Mouse (Mus musculus) naive thymus-derived CD4-positive, alpha-beta T cell, adult 2 months (primary cell): ENCODE measurements around the gene Sox30.

Source experiments
- DNase-seq: peaks from one replicate; pipeline ENCODE4 v3.0.0-alpha.2; 2011; ENCODE audit warnings: low read depth

The Sox30 gene

DNA sequence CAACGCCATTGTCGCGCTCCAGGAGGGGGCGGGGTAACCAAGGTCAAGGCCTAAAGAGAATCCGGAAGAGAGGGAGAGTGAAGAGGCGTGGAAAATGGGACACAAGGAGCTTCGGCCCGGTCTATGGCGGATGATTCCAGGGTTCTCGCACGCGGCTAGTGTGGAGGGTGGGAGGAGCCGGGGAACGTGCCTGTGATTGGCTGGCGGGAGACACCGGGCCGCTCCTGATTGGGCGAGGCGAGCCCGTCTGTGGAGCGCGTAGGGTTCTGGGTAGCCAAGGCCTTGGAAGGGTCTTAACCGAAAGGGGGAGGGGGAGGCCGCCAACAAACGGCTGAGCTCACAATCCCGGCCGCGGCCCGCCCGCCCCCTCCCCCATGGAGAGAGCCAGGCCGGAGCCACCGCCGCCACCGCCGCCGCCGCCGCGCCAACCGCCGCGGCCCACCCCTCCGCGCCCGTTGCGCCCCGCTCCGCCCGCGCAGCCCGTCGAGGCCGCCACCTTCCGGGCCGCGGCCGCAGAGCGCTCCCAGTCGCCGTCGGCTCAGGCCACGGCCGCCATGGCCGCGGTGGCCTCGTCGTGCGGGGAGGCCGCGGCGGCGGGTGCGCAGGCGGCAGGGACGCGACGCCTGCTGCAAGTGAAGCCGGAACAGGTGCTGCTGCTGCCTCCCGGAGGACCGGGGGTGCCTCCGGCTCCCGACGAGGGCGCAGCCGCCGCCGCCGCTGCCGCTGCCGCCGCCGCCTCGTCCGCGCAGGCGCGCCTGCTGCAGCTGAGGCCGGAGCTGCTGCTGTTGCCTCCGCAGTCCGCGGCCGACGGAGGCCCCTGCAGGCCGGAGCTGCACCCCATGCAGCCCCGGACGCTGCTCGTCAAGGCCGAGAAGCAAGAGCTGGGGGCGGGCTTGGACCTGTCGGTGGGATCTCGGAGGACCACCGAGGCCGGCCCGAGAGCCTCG is at the start of gene Sox30:
Gene Sox30, plus strand, starts transcription at position 365 of the 947 bp plus-strand sequence.
- DNase-seq: peak; percentile 59

DNA sequence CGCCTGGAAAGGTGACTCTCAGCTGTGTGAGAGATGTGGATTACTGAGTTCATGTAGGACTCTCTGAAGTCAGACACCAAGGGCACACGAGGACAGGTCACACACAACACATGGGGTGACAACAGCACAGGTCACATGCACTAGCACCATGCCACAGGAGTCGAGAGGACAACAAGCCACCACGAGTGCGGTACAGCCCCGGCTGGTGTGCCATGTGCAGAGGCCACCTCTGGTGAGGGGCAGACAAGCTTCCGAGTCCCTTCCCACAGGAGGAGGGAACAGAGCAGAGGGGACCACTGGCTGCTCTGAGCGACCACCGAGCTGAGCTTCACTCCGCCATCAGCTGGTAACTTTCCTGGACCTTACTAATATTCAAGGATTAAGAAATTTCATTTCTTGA is 47.3 kb upstream of the Sox30 start:
- no peak for DNase-seq

DNA sequence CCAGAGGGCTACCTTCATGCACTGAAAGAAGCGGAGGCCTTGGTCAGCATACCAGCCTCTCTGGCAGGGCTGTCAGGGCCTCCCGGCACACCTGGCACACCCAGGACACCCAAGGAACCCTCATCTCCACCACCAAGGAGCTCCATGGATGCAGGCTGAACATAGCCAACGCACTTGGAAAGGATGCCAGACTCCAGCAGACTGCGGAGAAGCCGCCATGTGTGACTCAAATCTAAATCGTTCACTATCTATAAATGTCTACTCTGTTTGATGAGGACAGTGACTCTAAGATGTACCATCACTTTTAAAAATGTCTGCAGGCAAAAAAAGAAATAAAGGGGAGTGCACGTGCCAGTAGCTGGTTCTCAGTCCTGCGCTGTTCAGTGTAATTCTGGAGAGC is 42.6 kb upstream of the Sox30 start:
- no peak for DNase-seq

DNA sequence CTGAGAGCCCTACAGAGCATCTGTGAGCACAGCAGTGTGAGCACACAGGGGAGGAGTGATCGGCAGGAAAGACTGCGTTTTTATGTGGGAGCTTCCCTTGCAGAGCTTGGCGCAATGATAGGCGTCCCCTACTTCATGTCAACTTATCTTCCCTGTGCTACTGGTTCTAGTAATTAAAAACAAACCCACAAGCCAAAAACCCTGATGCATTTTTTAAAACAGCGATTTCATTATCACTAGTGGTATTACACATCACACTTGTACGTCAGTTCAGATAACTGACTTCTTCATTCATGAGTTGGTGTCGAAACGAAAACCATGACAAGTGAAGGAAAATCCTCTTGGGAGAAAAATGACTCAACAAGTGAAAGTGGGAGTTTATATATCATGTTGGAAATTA is 41.2 kb upstream of the Sox30 start:
- no peak for DNase-seq

DNA sequence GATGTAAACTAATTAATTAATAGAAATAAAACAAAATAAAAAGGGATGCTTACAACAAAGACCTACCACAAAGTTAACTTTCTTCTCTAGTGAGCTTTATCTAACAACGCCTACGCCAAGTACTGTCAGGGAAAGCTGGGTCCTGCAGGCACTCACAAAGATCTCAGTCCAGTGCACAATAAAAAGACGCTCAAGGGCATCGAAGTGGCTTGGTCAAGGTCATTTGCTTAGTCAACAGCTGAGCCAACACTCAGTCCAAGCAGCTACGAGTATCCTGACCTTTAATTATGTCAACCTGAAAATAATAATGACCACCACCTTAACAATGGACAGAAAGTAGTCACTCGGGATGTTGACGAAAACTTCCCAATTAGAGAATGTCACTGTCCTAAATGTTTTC is 37.8 kb upstream of the Sox30 start:
- no peak for DNase-seq

DNA sequence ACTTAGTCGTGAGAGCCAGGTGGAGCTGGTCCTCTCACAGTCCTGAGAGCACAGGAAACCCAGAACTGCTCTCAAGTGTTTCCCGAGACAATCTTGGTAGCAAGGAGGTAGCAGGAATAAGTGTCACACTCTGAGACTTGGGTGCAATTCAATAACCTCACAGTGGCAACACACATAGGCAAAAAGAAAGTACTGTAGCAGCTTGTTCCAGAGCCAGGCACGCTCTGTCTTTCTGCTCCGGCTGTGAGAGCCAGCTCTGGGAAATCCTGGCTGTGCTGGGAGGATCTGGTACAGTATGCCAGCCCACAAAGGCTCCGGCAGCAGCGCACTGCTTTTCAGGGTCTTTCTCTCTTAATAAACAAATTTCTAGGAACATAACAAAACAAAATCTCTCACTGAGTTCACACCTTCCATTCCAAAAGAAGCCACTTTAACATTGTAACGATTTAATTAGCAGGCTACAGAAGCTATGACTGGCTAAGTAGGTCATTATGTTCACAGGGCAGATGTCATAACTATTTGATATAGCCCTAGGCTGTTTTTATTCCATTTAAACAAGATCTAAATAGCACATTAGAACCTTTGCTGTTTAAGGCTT is 36.9 kb upstream of the Sox30 start:
- no peak for DNase-seq

DNA sequence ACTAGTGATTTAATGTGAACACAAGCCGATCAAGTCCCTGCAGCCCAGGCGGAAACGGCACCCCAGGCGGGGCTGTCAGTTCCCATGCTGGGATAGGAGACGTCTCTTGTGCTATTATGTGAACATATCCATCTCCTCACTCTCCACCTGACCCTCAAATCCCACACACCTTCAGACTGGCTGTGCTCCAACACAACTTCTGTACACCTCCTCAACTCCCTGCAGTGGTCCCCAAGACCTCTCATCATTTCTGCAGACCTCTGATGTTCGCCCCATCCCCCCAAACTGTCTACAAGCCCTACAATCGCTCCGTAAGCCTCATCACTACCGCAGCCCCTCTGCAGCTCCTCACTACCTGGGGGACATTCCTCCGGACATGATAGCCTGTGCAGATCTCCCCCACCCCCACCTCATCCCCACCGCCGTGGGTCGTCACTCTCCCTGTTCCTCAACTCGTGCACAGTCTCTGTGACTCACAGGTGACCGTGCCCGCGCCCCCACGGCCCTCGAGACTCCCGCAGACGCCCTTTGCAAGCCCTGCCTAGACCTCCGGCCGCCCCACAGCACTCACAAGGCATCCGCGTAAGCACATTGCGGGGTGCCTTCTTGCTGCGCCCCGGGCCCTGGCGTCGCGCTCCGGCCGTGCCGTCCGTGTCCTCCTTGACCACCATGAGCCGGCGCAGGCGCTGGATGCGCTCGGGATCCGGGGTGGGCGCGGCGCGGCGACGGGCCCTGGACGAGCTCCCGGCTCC is 36.0 kb upstream of the Sox30 start:
- DNase-seq: peak; percentile 52

DNA sequence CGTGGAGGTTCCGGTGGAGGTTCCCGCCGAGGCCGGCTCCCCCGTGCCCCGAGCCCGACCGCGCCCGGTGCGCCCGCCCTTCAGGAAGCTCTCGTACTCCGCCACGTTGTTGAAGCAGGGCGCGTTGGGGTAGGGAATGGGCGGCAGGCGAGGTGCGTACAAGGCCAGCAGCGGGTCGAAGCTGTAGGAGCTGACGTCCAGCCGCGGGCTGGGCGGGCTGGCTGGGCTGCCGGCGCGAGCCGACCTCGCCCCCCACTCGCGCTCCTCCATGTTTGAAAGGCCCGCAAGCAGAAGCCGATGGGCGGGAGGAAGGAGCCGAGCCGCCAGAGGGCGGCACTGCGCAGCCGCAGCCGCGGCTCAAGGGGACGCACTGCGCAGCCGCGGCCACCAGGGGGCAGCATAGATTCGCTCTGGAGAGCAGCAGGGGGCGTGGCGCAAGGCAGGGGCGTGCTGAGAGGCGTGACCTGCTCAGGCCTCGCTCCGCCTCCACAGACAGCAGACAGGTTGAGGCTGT is 35.4 kb upstream of the Sox30 start, which contains the start of gene Lsm11:
Gene Lsm11, minus strand, starts transcription at position 293 of the 514 bp plus-strand sequence.
- peak; percentile 99 for DNase-seq

DNA sequence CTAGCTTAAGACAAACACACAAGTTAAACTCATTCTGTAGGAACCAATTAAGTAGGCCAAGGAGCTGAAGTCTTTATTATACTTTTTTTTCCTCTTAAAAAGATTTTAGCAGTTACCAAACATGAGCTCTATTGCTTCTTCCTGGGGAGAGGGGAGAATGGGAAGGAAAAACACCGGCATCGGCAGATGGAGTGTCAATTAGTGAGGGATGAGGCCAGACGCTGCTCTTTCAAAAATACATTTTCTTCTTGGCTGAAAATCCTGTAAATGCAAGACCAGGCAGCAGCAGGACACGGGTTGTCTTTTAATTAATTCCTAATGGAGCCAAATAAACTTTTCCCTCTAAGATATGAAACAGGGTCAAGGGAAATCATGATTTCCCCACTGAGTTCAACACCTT is 33.3 kb upstream of the Sox30 start:
- DNase-seq: no peak

DNA sequence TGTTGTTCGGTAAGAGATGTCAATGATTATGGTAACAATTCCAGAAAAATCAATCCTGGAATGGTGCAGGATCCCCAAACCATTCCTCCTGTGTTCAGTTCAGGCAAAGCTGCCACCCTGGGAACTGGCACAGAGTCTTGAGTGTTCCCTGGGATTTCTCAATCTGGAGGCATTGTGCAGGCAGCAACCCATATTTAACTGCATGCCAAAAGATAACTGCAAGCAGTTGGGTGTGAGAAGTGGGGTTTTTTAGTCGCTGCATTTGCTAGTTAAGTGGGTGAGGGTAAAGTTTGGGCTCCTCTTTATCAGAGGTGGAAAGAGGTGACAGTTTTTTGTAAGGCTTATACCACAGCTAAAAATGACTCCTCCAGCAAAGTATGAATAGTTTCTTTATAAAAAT is 32.6 kb upstream of the Sox30 start:
- DNase-seq: no peak

DNA sequence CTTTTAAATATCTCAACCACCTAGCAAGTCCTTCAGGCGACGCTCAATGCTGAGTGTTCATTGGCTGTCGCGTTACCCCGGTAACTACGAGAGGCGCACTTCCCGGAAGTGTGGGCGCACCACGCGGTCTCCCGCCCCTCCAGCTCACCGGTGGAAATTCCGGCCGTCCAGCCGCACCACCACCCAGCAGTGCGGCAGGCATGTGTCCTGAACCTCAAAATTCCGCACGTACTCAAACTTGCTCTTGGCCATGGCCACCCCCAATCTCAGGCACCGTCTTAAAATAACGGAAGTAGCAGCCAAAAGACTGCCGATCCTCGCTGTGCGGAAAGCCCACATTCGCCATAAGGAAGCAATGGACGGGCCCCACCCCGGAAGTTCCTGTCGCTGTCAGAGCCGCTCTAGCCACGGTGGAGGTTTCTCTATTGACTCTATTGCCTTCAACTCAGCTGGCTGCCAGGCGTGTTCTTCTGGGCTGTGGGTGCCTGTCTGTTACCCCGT is 24.9 kb upstream of the Sox30 start, which contains the start of gene Thg1l:
Gene Thg1l, minus strand, starts transcription at position 368 of the 501 bp plus-strand sequence.
- peak; percentile 98 for DNase-seq

DNA sequence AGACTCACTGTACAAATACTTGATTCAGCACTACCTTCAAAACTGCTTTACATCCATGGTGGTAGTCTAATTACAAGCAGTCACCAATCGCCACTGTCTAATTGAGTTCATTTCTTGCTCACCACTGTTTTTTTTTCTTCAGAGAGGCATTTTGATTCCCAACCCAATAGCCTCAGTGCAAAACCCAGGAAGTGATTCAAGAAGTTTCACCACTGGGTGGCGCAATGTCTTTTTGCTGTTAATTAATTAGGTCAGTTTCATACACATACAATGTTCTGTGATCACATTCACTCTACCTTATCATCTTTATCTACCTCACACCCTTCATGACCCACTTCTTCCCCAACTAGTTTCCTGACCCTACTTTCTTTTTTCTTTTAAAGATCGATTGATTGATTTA is 20.5 kb upstream of the Sox30 start:
- DNase-seq: peak; percentile 70

DNA sequence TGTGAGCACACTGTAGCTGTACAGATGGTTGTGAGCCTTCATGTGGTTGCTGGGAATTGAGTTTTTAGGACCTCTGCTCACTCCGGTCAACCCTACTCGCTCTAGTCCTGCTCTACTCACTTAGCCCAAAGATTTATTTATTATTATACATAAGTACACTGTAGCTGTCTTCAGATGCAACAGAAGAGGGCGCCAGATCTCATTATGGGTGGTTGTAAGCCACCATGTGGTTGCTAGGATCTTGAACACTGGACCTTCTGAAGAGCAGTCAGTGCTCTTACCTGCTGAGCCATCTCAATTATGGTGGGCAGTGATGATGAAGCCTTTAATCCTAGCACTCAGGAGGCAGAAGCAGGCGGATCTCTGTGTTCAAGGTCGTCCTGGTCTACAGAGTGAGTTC is 20.1 kb upstream of the Sox30 start:
- DNase-seq: peak; percentile 57

DNA sequence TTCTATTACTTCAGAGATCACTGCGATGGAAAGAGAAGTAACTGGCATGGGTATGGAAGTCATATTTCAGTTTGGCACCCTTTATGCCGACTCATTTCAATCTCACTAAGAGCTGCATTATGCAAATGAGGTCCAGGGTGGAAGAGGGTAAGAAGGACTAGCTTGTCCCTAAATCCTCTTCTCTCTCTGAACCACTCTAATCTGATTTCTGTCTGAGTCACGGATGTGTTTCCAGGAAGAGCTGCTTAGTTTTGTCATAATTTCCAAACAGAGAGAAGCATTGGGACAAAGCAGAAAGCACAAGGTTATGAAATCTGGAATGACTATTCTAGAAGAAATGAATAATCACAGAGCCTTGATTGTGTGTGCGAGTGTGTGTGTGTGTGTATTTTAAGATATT is 13.2 kb upstream of the Sox30 start:
- DNase-seq: no peak

DNA sequence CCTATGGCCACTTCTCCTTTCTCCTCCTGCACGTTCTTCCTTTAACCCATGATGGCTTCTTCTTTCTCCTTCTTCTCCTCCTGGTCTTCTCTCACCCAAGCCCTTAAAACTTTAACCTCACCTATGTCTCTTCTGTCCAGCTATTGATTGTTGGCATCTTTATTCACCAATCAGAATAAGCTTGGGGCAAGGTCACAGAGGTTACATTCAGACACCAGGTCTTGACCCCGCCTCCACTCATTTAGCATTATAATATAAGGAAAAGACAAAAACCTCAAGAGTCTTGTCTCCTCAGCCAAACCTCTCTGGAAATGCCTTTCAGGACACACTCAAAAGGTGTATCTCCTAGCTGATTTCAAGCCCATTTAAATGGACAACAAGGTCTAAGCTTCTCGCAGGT is 11.6 kb upstream of the Sox30 start:
- no peak for DNase-seq

DNA sequence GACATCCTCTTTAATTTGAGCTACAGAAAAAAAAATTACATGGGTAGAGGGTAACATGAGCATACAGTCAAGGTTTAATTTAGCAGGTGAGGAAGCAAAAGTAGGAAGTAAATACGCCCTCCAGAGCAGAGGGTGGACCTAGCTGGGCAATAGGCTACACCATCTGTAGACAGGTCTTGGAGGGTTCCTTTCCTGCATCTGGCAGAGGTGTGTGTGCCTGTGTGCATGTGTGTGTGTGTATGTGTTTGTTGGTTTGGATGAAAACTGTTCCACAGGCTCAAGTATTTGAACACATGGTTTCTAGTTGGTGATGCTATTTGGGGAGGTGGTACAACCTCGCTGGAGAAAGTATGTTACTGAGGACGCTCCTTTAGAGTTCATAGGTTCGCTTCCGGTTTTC is 6.5 kb upstream of the Sox30 start:
- DNase-seq: no peak

DNA sequence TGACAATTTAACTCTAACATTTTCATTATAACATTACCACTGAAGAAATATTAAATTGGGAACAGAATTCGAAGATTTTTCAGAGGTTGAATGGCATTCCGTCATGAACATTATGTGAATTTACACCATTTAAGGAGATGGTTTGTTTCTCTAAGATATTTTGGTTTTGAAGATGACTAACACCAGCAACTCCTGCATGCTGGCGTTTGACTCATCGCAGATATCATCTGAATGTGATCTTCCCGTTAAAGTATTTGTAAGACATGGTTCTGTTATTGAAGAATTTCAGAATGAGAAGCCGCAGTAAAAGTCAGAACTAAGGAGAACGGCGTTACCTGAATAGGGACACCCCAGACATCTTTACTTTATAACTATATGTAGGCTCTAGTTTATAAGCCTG is 5.6 kb upstream of the Sox30 start:
- no peak for DNase-seq

DNA sequence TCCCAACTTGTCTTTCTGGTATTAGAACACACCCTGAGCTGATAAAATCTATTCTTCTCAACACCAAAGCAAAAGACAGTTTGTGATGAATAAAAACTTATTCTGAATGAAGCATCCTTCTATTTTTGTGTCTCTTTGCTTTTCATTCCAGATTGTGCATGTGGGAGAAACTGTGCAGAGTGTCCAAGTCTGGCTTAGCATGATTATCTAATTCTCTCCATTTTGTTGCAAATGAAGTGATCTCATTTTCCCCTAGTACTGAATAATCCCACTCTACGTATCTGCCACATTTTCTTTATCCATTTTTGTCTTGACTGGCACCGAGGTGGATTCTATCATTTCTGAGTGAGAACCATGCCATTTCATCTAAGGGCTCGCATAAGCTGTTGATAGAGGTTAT is 4.0 kb upstream of the Sox30 start:
- no peak for DNase-seq

DNA sequence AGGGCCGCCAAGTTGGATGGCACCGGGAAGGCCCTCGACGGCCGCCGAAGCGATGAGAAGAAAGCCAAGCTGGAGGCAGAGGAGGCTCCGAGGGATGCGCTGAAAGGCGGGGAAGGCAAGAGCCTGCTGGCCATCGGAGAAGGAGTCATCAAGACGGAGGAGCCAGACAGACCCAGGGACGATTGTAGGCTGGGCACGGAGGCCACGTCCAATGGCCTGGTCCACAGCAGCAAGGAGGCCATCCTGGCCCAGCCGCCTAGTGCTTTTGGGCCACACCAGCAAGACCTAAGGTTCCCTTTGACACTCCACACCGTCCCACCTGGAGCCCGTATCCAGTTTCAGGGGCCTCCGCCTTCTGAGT is 763 bp downstream of the Sox30 start:
- no peak for DNase-seq

DNA sequence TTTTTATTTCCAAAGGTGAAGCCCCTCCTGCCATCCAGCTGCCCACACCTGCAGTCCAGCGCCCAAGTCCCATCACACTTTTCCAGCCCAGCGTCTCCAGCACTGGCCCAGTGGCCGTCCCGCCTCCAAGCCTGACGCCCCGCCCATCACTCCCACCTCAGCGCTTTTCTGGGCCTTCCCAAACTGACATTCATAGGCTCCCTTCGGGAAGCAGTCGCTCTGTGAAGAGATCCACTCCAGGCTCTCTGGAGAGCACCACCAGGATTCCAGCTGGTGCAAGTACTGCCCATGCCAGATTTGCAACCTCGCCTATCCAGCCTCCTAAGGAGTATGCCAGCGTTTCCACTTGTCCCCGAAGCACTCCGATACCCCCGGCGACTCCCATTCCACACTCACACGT is 11.5 kb downstream of the Sox30 start:
- DNase-seq: no peak

DNA sequence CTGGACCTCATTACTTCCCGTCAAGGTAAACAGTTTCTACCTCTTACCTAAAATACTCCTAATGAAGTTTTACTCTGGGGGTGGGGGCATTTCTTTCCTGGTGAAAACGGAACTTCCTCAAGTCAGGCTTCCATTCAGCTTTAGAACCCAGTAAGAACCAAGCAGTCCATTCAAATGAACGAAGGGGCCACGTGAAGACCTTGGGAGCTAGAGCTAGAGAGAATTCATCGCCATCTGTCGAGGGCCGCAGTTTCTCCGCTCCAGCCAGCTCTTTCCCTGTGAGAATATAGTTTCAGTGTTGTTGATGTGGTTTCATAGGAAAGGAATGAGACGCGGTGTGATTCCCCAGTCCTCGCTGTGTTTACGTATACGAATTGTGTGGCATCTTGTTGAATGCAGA is 12.0 kb downstream of the Sox30 start:
- no peak for DNase-seq

DNA sequence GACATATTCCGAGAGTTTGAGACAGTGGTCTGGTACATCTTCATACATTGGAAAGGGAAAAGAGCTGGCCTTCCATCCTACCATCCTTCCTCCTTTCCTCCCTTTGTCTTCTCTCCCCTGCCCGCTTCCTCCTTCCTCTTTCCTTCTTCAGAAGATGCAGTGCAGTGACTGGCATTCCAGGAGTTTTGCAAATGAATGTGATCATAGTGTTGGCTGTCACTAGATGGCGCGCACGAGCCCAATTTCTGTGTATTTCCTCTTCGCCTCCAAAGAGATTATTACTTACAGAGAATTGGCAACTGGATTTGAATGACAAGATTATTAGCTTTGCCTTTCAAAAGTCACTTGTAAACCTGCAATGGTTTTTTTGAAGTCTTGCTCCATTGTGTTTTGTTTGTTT is 36.0 kb downstream of the Sox30 start:
- DNase-seq: peak; percentile 64
